Mouse (Mus musculus) MEL (cell line): Measurements from ENCODE around the gene Pfkfb4. TPM values are rescaled to one million over a fixed set of nuclear protein-coding genes. Genes with fewer than 3 reads are reported as not detected.
A peak's percentile ranks its signal among the peaks of the same experiment; 100 is the strongest.

Source experiments
- DNase-seq: peaks from one replicate; pipeline ENCODE4 v3.0.0; 2011; ENCODE audit warnings: low read depth, low spot score
- H3K27ac ChIP-seq: 2 replicates; pipeline ENCODE4 v1.5.1; 2012; ENCODE audit warnings: low read depth, mild to moderate bottlenecking, control low read depth, low read length, moderate library complexity; ENCODE audit not compliant: control insufficient read depth
- H3K27me3 ChIP-seq, 2 experiments: fragments of 150-350 bp in 1 of 2; sonication (generic) in 1 of 2; 2 replicates each; pipeline ENCODE4 v1.6.1; 2012; ENCODE audit warnings: low read length in 2 of 2, mild to moderate bottlenecking in 2 of 2, improper control_type of control experiment in 1 of 2, moderate library complexity in 1 of 2; ENCODE audit not compliant: insufficient read depth in 2 of 2, control insufficient read depth in 1 of 2
- H3K36me3 ChIP-seq, 2 experiments: 2 replicates each; pipeline ENCODE4 v1.6.1; 2012 to 2014; ENCODE audit warnings: low read length in 2 of 2, improper control_type of control experiment in 1 of 2, inconsistent platforms in 1 of 2, mild to moderate bottlenecking in 1 of 2; ENCODE audit not compliant: insufficient read depth in 2 of 2, control insufficient read depth in 1 of 2
- H3K4me1 ChIP-seq, 2 experiments: fragments of 150-350 bp in 1 of 2; sonication (generic) in 1 of 2; 2 replicates each; pipeline ENCODE4 v1.6.1; 2012; ENCODE audit warnings: low read length in 2 of 2, improper control_type of control experiment in 1 of 2, mild to moderate bottlenecking in 1 of 2; ENCODE audit not compliant: insufficient read depth in 2 of 2, control insufficient read depth in 1 of 2
- H3K4me3 ChIP-seq, 2 experiments: fragments of 150-350 bp in 1 of 2; sonication (generic) in 1 of 2; 2 replicates each; pipeline ENCODE4 v1.5.1; 2012; ENCODE audit warnings: low read depth in 2 of 2, low read length in 2 of 2, mild to moderate bottlenecking in 2 of 2, moderate library complexity in 2 of 2, control low read depth in 1 of 2, improper control_type of control experiment in 1 of 2; ENCODE audit not compliant: control insufficient read depth in 1 of 2, insufficient read depth in 1 of 2
- H3K79me2 ChIP-seq: 2 replicates; pipeline ENCODE4 v1.6.1; 2012; ENCODE audit warnings: mild to moderate bottlenecking, low read length, moderate library complexity; ENCODE audit not compliant: control insufficient read depth, poor library complexity, insufficient read depth
- H3K9ac ChIP-seq: 2 replicates; pipeline ENCODE4 v1.6.1; 2012; ENCODE audit warnings: low read depth, mild to moderate bottlenecking, control low read depth, low read length, moderate library complexity; ENCODE audit not compliant: control insufficient read depth, poor library complexity, severe bottlenecking
- H3K9me3 ChIP-seq: fragments of 150-350 bp; sonication (generic); replicated peaks from 2 replicates; pipeline ENCODE4 v1.6.1; 2012; ENCODE audit warnings: mild to moderate bottlenecking, low read length, improper control_type of control experiment, moderate library complexity; ENCODE audit not compliant: insufficient read depth
- CHD1 ChIP-seq: IDR thresholded peaks from 2 replicates; pipeline ENCODE4 v1.6.1; 2012; ENCODE audit warnings: low read depth, mild to moderate bottlenecking, inconsistent platforms, low read length, improper control_type of control experiment
- CTCF ChIP-seq, 3 experiments: IDR thresholded peaks in 2 of 3; conservative IDR thresholded peaks in 1 of 3; 2 replicates each; pipeline ENCODE4 v1.5.1; 2011 to 2012; ENCODE audit warnings: low read length in 3 of 3, low read depth in 2 of 3, mild to moderate bottlenecking in 2 of 3, improper control_type of control experiment in 1 of 3, inconsistent platforms in 1 of 3, mixed read lengths in 1 of 3, moderate library complexity in 1 of 3; ENCODE audit not compliant: control insufficient read depth in 1 of 3, insufficient read depth in 1 of 3, poor library complexity in 1 of 3, severe bottlenecking in 1 of 3
- E2F4 ChIP-seq: IDR thresholded peaks from 2 replicates; pipeline ENCODE4 v1.6.1; 2011; ENCODE audit warnings: low read depth, low read length, improper control_type of control experiment, borderline replicate concordance
- ELF1 ChIP-seq: IDR thresholded peaks from 2 replicates; pipeline ENCODE4 v1.6.1; 2014; ENCODE audit warnings: low read depth, mild to moderate bottlenecking, inconsistent platforms, low read length, improper control_type of control experiment, moderate library complexity
- KAT2A ChIP-seq: conservative IDR thresholded peaks from 2 replicates; pipeline ENCODE4 v1.6.1; 2012; ENCODE audit warnings: low read depth, low read length, improper control_type of control experiment, inconsistent platforms
- MEF2A ChIP-seq: IDR thresholded peaks from 2 replicates; pipeline ENCODE4 v1.6.1; 2014; ENCODE audit warnings: low read depth, mild to moderate bottlenecking, inconsistent platforms, low read length, improper control_type of control experiment; ENCODE audit not compliant: poor library complexity, insufficient replicate concordance, severe bottlenecking; ENCODE audit errors: extremely low read depth
- NELFE ChIP-seq: IDR thresholded peaks from 2 replicates; pipeline ENCODE4 v1.6.1; 2011; ENCODE audit warnings: low read depth, low read length, improper control_type of control experiment
- NRF1 ChIP-seq: IDR thresholded peaks from 2 replicates; pipeline ENCODE4 v1.6.1; 2014; ENCODE audit warnings: low read depth, mild to moderate bottlenecking, inconsistent platforms, low read length, improper control_type of control experiment, moderate library complexity; ENCODE audit not compliant: poor library complexity, insufficient read depth, severe bottlenecking
- POLR2A ChIP-seq, 2 experiments: IDR thresholded peaks; 2 replicates each; pipeline ENCODE4 v1.6.1; 2011 to 2012; ENCODE audit warnings: low read length in 2 of 2, mild to moderate bottlenecking in 2 of 2, control low read depth in 1 of 2, improper control_type of control experiment in 1 of 2, low read depth in 1 of 2, moderate library complexity in 1 of 2; ENCODE audit not compliant: control insufficient read depth in 1 of 2, insufficient read depth in 1 of 2, poor library complexity in 1 of 2
- POLR2AphosphoS2 ChIP-seq: IDR thresholded peaks from 2 replicates; pipeline ENCODE4 v1.6.1; 2011; ENCODE audit warnings: low read length, improper control_type of control experiment
- RCOR1 ChIP-seq: IDR thresholded peaks from 2 replicates; pipeline ENCODE4 v1.6.1; 2012; ENCODE audit warnings: low read depth, mild to moderate bottlenecking, inconsistent platforms, low read length, improper control_type of control experiment
- SIN3A ChIP-seq: IDR thresholded peaks from 2 replicates; pipeline ENCODE4 v1.6.1; 2012; ENCODE audit warnings: low read length, improper control_type of control experiment, inconsistent platforms
- SMC3 ChIP-seq: IDR thresholded peaks from 2 replicates; pipeline ENCODE4 v1.6.1; 2011; ENCODE audit warnings: low read depth, low read length, improper control_type of control experiment
- TCF12 ChIP-seq: IDR thresholded peaks from 2 replicates; pipeline ENCODE4 v1.6.1; 2014; ENCODE audit warnings: low read depth, mild to moderate bottlenecking, inconsistent platforms, low read length, improper control_type of control experiment, moderate library complexity
- USF1 ChIP-seq: IDR thresholded peaks from 2 replicates; pipeline ENCODE4 v1.6.1; 2014; ENCODE audit warnings: low read depth, mild to moderate bottlenecking, inconsistent platforms, low read length, improper control_type of control experiment, moderate library complexity
- ZKSCAN1 ChIP-seq: IDR thresholded peaks from 2 replicates; pipeline ENCODE4 v1.6.1; 2012; ENCODE audit warnings: low read depth, mild to moderate bottlenecking, inconsistent platforms, low read length, improper control_type of control experiment, moderate library complexity
- polyA plus RNA-seq, 2 experiments: library from polyadenylated mRNA; stranded (reverse) in 1 of 2; unstranded in 1 of 2; fragments of >175 nt in 1 of 2; fragments of >200 nt in 1 of 2; gene quantifications; 2 replicates each; pipeline versions ENCODE4 v1.2.1 to v1.2.4; 2012; ENCODE audit warnings: low replicate concordance in 2 of 2, low read depth in 1 of 2; ENCODE audit not compliant: insufficient read length in 2 of 2, insufficient read depth in 1 of 2, missing spikeins in 1 of 2
- total RNA-seq: library from RNA; depleted of rRNA; stranded (reverse); fragments of 300-350 nt; gene quantifications from 2 replicates; pipeline ENCODE4 v1.2.3, GENCODE M21; 2012

Gene Pfkfb4
- total and polyA plus RNA-seq, 3 experiments: 3.2 to 6.4 TPM; not detected in 1

GRCm38 (mm10) chr9:108949231-108949966 is 42.2 kb upstream of the Pfkfb4 start:
- H3K36me3 ChIP-seq: peaks cover 4 to 8% of the 10 kb centered on the region in 2 experiments
- no peaks in the 10 kb centered on the region for H3K9me3 ChIP-seq
- H3K9ac ChIP-seq: no peak overlapping the region
- TF ChIP-seq ELF1: no peak
- no peak for TF ChIP-seq SIN3A
- no peak for TF ChIP-seq TCF12
- no peak for TF ChIP-seq CTCF (IDR thresholded peaks at IDR 0.05 in 2 of 3, conservative IDR thresholded peaks at IDR 0.05 in 1 of 3; ENCODE audit: control insufficient read depth in 1 of 3, insufficient read depth in 1 of 3, low read depth in 2 of 3, low read length in 3 of 3, poor library complexity in 1 of 3, severe bottlenecking in 1 of 3)
- no peak for TF ChIP-seq E2F4
- TF ChIP-seq CHD1: no peak
- TF ChIP-seq ZKSCAN1: no peak
- TF ChIP-seq MEF2A: no peak
- no peak for TF ChIP-seq RCOR1
- no peak for TF ChIP-seq NELFE
- TF ChIP-seq POLR2AphosphoS2: no peak
- no peak for TF ChIP-seq KAT2A
- TF ChIP-seq USF1: no peak
- no peak for TF ChIP-seq SMC3
- no peak for TF ChIP-seq NRF1
- no peak for TF ChIP-seq POLR2A (IDR thresholded peaks at IDR 0.05; ENCODE audit: control insufficient read depth in 1 of 2, insufficient read depth in 1 of 2, low read depth in 1 of 2, low read length in 2 of 2, poor library complexity in 1 of 2)
- TF ChIP-seq, all 39 proteins: peak for 0
- H3K4me3 ChIP-seq: no peak overlapping the region
- no peak for DNase-seq
- peaks cover 0 to 3% of the 10 kb centered on the region in 2 experiments; a peak in 1 of 4 replicates for H3K4me1 ChIP-seq
- H3K79me2 ChIP-seq: no peaks in the 10 kb centered on the region
- H3K27ac ChIP-seq: no peak overlapping the region
- no peaks in the 10 kb centered on the region for H3K27me3 ChIP-seq

GRCm38 (mm10) chr9:108949967-108950728 is 41.4 kb upstream of the Pfkfb4 start:
- Histone ChIP-seq H3K9me3 (no peaks in the 10 kb centered on the region), H3K79me2 (no peaks in the 10 kb centered on the region), H3K4me3 (no peak overlapping the region), H3K27me3 (no peaks in the 10 kb centered on the region), H3K27ac (no peak overlapping the region), H3K36me3 (peaks cover 4 to 8% of the 10 kb centered on the region in 2 experiments), H3K4me1 (no peaks in the 10 kb centered on the region; a peak in 1 of 4 replicates), H3K9ac (no peak overlapping the region)
- TF ChIP-seq TCF12: no peak
- TF ChIP-seq POLR2AphosphoS2: peak; percentile 22; the same call in 1 of the 2 replicates
- DNase-seq: no peak
